ENCODE assay signal across 21 mouse cellular contexts in the genomic region with DNA sequence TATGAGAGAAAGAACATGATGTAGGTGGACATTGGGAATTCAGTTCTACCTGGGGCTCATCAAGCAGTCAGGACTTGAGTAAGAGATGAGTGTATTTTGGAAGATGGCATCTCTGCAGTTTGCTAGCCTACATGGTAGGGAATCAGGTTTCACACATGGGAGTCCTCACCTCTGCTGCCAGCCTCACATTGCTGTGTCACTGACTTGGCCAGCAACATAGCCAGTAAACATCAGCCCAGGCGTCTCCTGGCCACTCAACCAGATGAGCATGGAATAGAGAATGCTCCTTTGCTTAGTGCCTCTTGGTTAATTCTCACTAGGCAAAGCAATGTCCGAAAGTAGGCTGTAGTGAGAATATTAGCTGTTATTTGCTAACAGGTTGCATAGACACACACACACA.
"Had no signal": no experiment of that assay in that cellular context is flagged by ENCODE, and none has a peak within 500 bp of the region (broad histone marks: within the 10 kb centered on the region; RNA-seq: fewer than 3 reads in every experiment).

No protein-coding gene starts in this region.

- H3K4me3 ChIP-seq: lung, embryonic 15.5 days; megakaryocyte, embryonic 14.5 days; midbrain, embryonic 13.5 days; midbrain, embryonic 15.5 days; neural tube, embryonic 12.5 days; stomach, embryonic 15.5 days had no signal

- H3K36me3 ChIP-seq: lung, embryonic 15.5 days; midbrain, embryonic 13.5 days; midbrain, embryonic 15.5 days; neural tube, embryonic 12.5 days; stomach, embryonic 15.5 days had no signal

- H3K9me3 ChIP-seq: lung, embryonic 15.5 days; midbrain, embryonic 13.5 days; midbrain, embryonic 15.5 days; neural tube, embryonic 12.5 days; stomach, embryonic 15.5 days had no signal

- DNase-seq: liver, postnatal 0 days; lung, adult 2 months; lung, postnatal 14 days; lung, postnatal 36 days; retina, postnatal 1 day; right cerebral cortex, adult 18-20 months; right cerebral cortex, postnatal 25 days; right cerebral cortex, postnatal 4 days; thymus, adult 2 months; thymus, postnatal 25 days; thymus, postnatal 4 days had no signal

- H3K4me2 ChIP-seq: lung, embryonic 15.5 days; midbrain, embryonic 11.5 days; midbrain, embryonic 13.5 days; midbrain, embryonic 15.5 days; neural tube, embryonic 12.5 days; stomach, embryonic 15.5 days had no signal

- H3K4me1 ChIP-seq: lung, embryonic 15.5 days; megakaryocyte, embryonic 14.5 days; midbrain, embryonic 13.5 days; midbrain, embryonic 15.5 days; neural tube, embryonic 12.5 days; stomach, embryonic 15.5 days had no signal

- H3K27ac ChIP-seq: lung, embryonic 15.5 days; macrophage; midbrain, embryonic 13.5 days; midbrain, embryonic 15.5 days; neural tube, embryonic 12.5 days; stomach, embryonic 15.5 days; stomach, postnatal 0 days had no signal

- ATAC-seq: liver, postnatal 0 days; lung, postnatal 0 days; midbrain, embryonic 13.5 days; midbrain, embryonic 15.5 days had no signal

- H3K27me3 ChIP-seq: lung, embryonic 15.5 days; megakaryocyte, embryonic 14.5 days; midbrain, embryonic 13.5 days; midbrain, embryonic 15.5 days; neural tube, embryonic 12.5 days; stomach, embryonic 15.5 days had no signal

- H3K9ac ChIP-seq: liver, postnatal 0 days; lung, embryonic 15.5 days; midbrain, embryonic 13.5 days; midbrain, embryonic 15.5 days; neural tube, embryonic 12.5 days; stomach, embryonic 15.5 days had no signal
